Mouse (Mus musculus): ENCODE data around the gene Relch. TPM values are rescaled to one million over a fixed set of nuclear protein-coding genes. Genes with fewer than 3 reads are reported as not detected.

Gene Relch
- polyA plus RNA-seq, 1 experiment from 2014 or later, result 45.4 TPM

DNA sequence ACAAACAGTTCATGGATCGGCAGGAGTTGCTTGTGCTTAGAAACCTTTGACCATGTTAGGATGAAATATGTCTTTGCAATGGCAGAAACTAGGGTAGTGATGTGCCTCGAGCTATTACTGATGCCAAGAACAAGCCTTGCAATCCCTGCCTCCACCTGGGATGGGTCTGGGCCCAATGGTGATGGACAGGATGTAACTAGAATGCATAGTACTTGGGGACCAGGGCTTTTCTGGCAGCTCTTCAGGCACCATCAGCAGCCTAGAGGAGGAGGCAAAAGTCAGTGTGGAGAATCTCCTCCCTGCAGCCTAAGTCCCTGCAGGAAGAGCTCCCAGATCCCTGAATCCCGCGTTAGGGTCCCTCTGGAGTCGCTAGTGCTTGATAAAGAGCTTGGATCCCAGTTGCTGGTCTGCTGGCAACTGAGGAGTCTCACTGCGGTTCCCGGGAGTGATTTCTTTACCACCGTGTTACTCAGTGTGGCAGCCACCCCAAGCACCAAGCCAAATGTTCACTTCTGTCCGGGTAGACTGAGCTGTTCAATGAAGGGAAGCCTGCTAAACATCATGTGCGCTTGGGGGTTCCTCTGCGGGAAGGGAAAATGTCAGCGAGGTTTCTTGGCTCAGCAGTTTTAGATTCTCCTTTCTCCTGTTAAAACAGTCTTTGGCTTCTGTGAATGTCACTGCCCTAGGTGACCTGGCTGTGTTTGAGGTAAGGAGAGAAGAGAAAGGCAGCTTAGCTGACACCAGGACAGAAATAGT is 117.9 kb downstream of the Relch start:
- WGBS, result 47% methylated on average over 12 of the region's 12 CpGs
- Histone ChIP-seq H3K4me3 (peak overlapping the region; percentile 58; the same call in 1 of the 2 replicates), H3K36me3 (no peaks in the 10 kb centered on the region), H3K4me2 (replicated peaks) (peak overlapping the region; percentile 93), H3K27me3 (peaks cover 31% of the 10 kb centered on the region), H3K9me3 (replicated peaks) (no peaks in the 10 kb centered on the region), H3K9ac (no peak overlapping the region), H3K27ac (no peak overlapping the region), H3K4me1 (peaks cover 4% of the 10 kb centered on the region; the same call in 1 of the 2 replicates)
- ATAC-seq (ENCODE audit: low FRiP score), result no peak

DNA sequence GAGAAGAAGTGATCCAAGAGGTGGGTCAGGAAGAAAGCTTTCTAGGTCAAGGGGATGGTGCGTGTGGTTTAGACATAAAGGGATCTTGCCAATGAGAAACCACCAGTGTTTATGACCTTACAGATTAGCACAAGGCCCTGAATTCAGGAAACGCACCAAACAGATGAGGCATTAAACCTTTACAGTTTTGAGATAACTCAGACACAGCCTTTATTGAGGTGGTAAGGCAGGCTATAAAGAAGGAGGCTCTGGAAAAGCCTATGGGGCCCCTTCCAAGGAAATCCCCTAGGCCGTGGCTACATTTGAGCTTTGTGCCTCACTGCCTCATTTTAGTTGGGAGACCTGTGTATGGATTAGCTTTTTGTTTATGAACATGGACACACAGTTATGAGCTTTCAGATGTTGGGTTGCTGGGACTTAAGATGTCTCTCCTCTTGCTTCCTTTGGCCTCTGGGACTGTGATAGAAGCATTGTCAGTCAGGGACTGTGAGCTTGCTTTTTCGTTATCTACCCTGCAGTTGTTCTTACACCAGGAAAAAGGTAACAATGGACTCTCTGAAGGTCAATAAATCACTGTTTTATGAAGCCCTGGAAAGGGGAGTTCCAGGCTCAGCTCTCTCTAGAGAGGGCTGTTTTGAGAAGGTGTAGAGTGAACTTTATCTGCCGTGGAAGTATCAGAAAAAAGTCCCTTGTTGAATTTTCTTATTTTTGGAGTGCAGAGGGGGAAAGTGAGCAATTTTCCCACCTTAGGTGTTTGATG is 120.8 kb downstream of the Relch start:
- Histone ChIP-seq H3K9me3 (replicated peaks) (no peaks in the 10 kb centered on the region), H3K9ac (no peak overlapping the region), H3K27ac (no peak overlapping the region), H3K4me3 (no peak overlapping the region), H3K4me2 (replicated peaks) (no peak overlapping the region), H3K36me3 (no peaks in the 10 kb centered on the region), H3K4me1 (peaks cover 4% of the 10 kb centered on the region; the same call in 1 of the 2 replicates), H3K27me3 (peaks cover 30% of the 10 kb centered on the region)
- no peak for ATAC-seq (ENCODE audit: low FRiP score)
- WGBS, result 69% methylated on average over 5 of the region's 5 CpGs

DNA sequence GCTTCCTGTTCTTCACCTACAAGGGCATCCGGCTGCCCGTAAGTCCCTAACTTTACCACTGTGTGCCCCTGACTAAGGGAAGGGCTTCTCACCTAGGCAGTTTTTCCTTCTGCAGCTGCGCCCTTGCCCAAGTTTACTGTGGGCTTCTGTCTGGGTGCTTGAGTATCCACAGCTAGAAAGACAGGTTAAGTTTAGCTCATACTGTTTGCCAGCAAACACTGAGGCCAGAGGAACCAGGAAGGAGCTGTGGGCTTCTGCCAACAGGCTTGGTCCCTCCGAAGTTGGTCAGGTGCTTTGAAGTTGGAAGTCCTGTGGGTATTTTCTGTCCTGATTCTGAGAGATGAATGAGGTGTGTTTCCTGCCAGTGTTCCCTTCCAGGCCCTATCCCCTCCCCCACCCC is 121.5 kb downstream of the Relch start:
- 91% methylated on average over 4 of the region's 4 CpGs for WGBS
- H3K36me3 ChIP-seq, result no peaks in the 10 kb centered on the region
- no peaks in the 10 kb centered on the region for H3K9me3 ChIP-seq (replicated peaks)
- H3K9ac ChIP-seq, result no peak overlapping the region
- H3K4me1 ChIP-seq, result peaks cover 4% of the 10 kb centered on the region; the same call in 1 of the 2 replicates
- no peak overlapping the region for H3K27ac ChIP-seq
- H3K27me3 ChIP-seq, result peaks cover 23% of the 10 kb centered on the region
- H3K4me3 ChIP-seq, result no peak overlapping the region
- no peak for ATAC-seq (ENCODE audit: low FRiP score)
- H3K4me2 ChIP-seq (replicated peaks), result no peak overlapping the region

DNA sequence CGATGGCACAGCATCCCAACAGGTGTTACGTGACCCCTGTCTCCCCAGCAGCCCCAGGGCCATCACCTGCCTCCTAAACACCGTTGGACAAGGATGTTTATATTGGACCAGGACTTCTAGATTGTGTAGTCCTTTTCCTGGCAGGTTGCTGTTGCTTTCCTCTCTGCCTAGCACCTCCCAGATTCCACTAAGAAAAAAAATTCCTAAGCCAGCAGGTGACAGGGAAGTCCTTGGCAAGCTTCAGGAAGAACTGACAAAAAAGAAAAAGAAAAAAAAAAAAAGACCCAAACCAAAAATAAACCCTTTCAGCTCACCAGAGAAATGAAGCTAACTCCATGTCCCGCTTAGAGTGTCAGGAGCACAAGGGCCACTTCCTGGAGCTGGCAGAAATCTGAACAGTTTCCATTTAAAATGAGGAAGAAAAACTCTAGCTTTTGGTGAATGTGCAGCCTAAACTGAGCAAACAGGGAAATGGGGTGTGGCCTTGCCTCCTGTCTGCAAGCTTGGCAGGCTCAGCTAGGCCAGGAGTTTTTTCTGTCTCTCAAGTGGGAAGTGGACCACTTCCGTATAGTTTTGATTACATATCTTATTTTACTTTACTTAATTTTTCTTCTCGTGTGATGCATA is 123.2 kb downstream of the Relch start:
- H3K27me3 ChIP-seq, result peaks cover 8% of the 10 kb centered on the region
- no peak overlapping the region for H3K4me2 ChIP-seq (replicated peaks)
- no peak overlapping the region for H3K27ac ChIP-seq
- no peaks in the 10 kb centered on the region for H3K4me1 ChIP-seq
- H3K4me3 ChIP-seq, result no peak overlapping the region
- ATAC-seq (ENCODE audit: low FRiP score), result no peak
- no peak overlapping the region for H3K9ac ChIP-seq
- no peaks in the 10 kb centered on the region for H3K36me3 ChIP-seq
- no peaks in the 10 kb centered on the region for H3K9me3 ChIP-seq (replicated peaks)
- WGBS, result 77% methylated on average over 6 of the region's 6 CpGs

DNA sequence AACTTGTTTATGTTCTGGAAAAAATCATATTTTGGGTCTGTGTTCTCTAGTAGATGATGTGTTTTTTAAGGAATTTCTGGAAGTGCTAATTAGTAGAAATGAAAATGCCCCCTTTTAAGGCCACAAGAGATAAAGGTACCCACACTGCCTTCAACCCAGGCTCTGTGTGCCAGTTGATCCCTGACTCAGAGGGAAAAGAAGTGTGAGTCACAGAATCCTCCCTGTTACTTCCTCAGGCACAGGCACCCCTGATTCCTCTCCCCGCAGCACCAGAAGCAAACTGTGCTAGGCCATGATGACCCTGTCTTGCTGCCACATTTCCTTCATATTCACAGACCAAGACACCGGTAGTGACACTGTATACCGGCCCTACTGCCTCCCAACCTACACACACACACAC is 126.4 kb downstream of the Relch start:
- no peak overlapping the region for H3K27ac ChIP-seq
- ATAC-seq (ENCODE audit: low FRiP score), result no peak
- no peak overlapping the region for H3K4me3 ChIP-seq
- no peak overlapping the region for H3K9ac ChIP-seq
- no peaks in the 10 kb centered on the region for H3K9me3 ChIP-seq (replicated peaks)
- no peaks in the 10 kb centered on the region for H3K27me3 ChIP-seq
- WGBS, result 93% methylated on average over 3 of the region's 3 CpGs
- no peak overlapping the region for H3K4me2 ChIP-seq (replicated peaks)
- H3K4me1 ChIP-seq, result no peaks in the 10 kb centered on the region
- no peaks in the 10 kb centered on the region for H3K36me3 ChIP-seq

DNA sequence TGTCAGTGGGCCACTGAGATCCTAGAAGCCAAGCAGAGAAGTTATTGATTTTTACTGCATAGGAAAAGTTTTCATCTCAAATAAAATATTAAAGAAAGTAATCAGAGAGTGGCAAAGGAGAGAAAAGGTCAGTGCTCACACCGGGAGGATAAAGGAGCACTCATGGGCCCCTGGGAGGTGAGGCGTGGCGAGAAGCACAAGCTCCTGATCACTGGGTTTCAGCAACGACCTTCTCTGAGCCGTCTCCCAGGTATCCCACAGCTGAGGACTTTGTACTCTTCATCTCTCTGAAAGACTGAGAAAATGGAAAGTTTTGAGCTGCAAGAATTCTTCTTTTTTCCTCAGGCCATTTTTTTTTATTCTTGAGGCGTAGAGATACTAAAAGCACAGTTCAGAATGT is 131.0 kb downstream of the Relch start:
- Histone ChIP-seq H3K27me3 (no peaks in the 10 kb centered on the region), H3K4me2 (replicated peaks) (no peak overlapping the region), H3K9ac (no peak overlapping the region), H3K36me3 (no peaks in the 10 kb centered on the region), H3K27ac (no peak overlapping the region), H3K4me3 (no peak overlapping the region), H3K9me3 (replicated peaks) (no peaks in the 10 kb centered on the region), H3K4me1 (no peaks in the 10 kb centered on the region)
- WGBS, result 84% methylated on average over 6 of the region's 6 CpGs
- no peak for ATAC-seq (ENCODE audit: low FRiP score)

DNA sequence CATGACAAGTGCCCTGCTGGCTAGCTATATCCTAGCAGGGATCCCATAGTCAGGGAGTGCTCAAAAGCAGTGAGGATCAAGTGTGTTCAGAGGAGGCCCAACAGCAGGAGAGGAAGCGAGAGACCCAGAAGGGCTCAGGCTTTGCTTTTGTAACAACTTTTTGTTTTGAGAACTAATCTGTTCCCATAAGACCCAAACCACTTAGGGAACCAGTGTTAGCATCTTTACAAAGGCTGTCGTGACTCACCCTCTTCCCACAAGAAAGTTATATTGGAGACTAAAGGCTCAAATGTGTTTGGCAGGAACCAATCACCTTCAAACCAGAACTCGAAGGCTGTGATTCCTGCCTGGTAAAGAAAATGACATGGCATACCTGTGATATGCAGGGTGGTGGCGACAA is 132.0 kb downstream of the Relch start:
- WGBS, result 93% methylated on average over 4 of the region's 4 CpGs
- no peak overlapping the region for H3K9ac ChIP-seq

DNA sequence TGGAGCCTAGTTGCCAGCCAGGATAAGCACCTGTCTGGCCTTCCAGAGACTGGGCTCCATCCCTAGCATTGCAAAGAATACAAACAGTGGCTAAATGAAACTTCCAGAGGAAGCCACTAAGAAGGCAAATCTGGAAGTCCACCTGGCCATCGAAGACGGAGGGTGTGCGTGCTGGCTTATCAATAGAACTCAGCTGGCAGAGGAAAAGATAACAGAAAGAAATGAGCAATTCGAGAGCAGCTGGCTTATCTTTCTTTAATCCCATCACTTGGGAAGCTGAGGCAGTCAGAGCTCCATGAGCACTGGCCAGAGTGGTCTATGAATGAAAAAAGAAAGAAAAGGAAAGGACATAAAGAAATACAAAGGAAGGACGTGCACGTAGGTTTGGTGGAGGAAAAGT is 136.9 kb downstream of the Relch start:
- no peak overlapping the region for H3K27ac ChIP-seq
- no peak for ATAC-seq (ENCODE audit: low FRiP score)
- no peaks in the 10 kb centered on the region for H3K9me3 ChIP-seq (replicated peaks)
- no peaks in the 10 kb centered on the region for H3K36me3 ChIP-seq
- H3K4me3 ChIP-seq, result no peak overlapping the region
- H3K4me1 ChIP-seq, result no peaks in the 10 kb centered on the region
- no peaks in the 10 kb centered on the region for H3K27me3 ChIP-seq
- H3K4me2 ChIP-seq (replicated peaks), result no peak overlapping the region
- 86% methylated on average over 6 of the region's 6 CpGs for WGBS
- no peak overlapping the region for H3K9ac ChIP-seq

More for the DNA sequence above, 132.0 kb downstream of the Relch start:
- Histone ChIP-seq H3K9me3 (replicated peaks) (no peaks in the 10 kb centered on the region), H3K4me2 (replicated peaks) (no peak overlapping the region), H3K4me1 (no peaks in the 10 kb centered on the region), H3K36me3 (no peaks in the 10 kb centered on the region), H3K27ac (no peak overlapping the region), H3K27me3 (no peaks in the 10 kb centered on the region), H3K4me3 (no peak overlapping the region)
- ATAC-seq (ENCODE audit: low FRiP score), result no peak

DNA sequence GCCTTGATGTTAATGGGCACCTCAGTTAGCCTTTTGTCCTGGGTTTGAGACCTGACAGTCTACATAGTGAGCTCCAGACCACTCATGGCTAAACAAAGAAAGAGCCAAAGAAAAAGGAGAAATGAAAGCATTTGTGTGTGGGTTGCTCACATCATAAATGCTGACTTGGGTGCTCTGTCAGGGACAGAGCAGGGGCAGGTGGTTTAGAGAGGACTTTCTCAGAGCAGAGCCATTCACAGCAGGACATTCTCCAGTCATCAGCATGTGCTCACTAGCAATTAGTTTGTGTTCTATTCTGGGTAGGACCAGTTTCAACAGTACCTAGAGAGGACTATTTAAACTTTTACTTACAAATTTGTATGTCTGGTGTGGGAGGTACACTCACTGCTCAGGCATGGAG is 137.6 kb downstream of the Relch start:
- no peak overlapping the region for H3K27ac ChIP-seq
- H3K9ac ChIP-seq, result no peak overlapping the region
- H3K4me2 ChIP-seq (replicated peaks), result no peak overlapping the region
- H3K4me1 ChIP-seq, result no peaks in the 10 kb centered on the region
- H3K9me3 ChIP-seq (replicated peaks), result no peaks in the 10 kb centered on the region
- H3K36me3 ChIP-seq, result no peaks in the 10 kb centered on the region
- H3K4me3 ChIP-seq, result no peak overlapping the region
- H3K27me3 ChIP-seq, result no peaks in the 10 kb centered on the region
- ATAC-seq (ENCODE audit: low FRiP score), result no peak

DNA sequence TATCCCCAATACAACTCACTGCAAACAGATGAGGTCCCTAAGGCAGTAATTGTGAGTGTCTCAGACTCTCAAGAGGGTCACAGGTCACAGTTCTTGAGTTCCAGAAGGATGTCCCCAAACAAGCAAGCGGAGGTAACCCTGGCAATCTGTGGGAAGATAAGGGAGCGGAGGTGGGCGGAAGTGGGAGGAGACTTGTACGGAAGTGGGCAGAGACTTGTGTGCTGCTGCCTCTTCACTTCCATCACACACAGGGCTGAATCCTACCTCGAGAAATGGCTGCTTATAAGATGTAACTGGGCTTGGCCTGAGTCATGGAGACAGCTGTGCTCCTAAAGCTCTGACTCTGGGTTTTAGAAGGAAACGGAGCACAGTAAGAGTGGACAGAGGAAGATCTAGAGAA is 139.3 kb downstream of the Relch start:
- no peaks in the 10 kb centered on the region for H3K4me1 ChIP-seq
- 74% methylated on average over 6 of the region's 6 CpGs for WGBS
- H3K9me3 ChIP-seq (replicated peaks), result no peaks in the 10 kb centered on the region
- no peak overlapping the region for H3K4me3 ChIP-seq
- H3K9ac ChIP-seq, result no peak overlapping the region
- H3K4me2 ChIP-seq (replicated peaks), result no peak overlapping the region
- no peaks in the 10 kb centered on the region for H3K27me3 ChIP-seq
- ATAC-seq (ENCODE audit: low FRiP score), result no peak
- no peaks in the 10 kb centered on the region for H3K36me3 ChIP-seq
- no peak overlapping the region for H3K27ac ChIP-seq

DNA sequence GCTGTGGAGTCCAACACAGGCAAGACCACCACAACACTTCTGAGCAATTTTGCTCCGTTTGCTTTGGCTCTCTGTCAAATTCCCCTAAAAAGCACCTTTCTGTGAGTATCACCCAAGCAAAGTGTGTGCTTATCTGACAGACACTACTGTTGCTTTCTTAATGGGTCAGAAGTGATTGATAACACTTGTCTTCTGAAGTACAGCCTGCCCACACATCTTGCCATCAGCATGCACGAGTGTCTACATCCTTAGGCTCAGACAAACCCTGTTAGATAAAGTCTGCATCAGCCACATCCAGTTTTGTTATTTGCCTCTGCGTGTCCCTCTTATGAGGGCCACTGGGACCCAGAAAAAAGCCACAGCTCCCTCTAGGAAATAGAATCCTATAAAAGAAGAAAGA is 140.6 kb downstream of the Relch start:
- H3K9me3 ChIP-seq (replicated peaks), result no peaks in the 10 kb centered on the region
- H3K27me3 ChIP-seq, result no peaks in the 10 kb centered on the region
- no peak overlapping the region for H3K4me2 ChIP-seq (replicated peaks)
- H3K9ac ChIP-seq, result no peak overlapping the region
- 83% methylated on average over 3 of the region's 3 CpGs for WGBS
- H3K4me3 ChIP-seq, result no peak overlapping the region
- no peak overlapping the region for H3K27ac ChIP-seq
- no peak for ATAC-seq (ENCODE audit: low FRiP score)
- no peaks in the 10 kb centered on the region for H3K36me3 ChIP-seq
- no peaks in the 10 kb centered on the region for H3K4me1 ChIP-seq

All from hindbrain, embryonic 12.5 days (tissue).